Mouse (Mus musculus) Patski (cell line): ENCODE measurements around the gene Serpini1. TPM values are rescaled to one million over a fixed set of nuclear protein-coding genes. Genes with fewer than 3 reads are reported as not detected.
A peak's percentile ranks its signal among the peaks of the same experiment; 100 is the strongest.

Source experiments
- ATAC-seq: fragments of 100-300 bp; one replicate; pipeline ENCODE4 v1.8.0; 2021
- CTCF ChIA-PET: fragments of 350-600 bp; sonication (Branson Sonifier 250); formaldehyde crosslinking; loops from one replicate; lab custom pipeline; 2022; ENCODE audit warnings: inconsistent platforms; lab: Charles Lee
- POLR2A ChIA-PET: fragments of 350-600 bp; sonication (Branson Sonifier 250); formaldehyde crosslinking; loops from one replicate; lab custom pipeline; 2022; ENCODE audit warnings: antibody characterized with exemption, inconsistent platforms; lab: Charles Lee
- DNase-seq: peaks from one replicate; pipeline ENCODE4 v3.0.0-alpha.2; 2011; ENCODE audit warnings: low read depth, low spot score
- H3K27me3 ChIP-seq: fragments of 371-371 bp; one replicate; pipeline ENCODE4 v1.5.1; 2021
- CTCF ChIP-seq: fragments of 100-300 bp; IDR thresholded peaks from one replicate; pipeline ENCODE4 v1.5.1; 2021
- in situ Hi-C: fragments of 300-500 bp; cut with MboI; formaldehyde crosslinking; loops from 3 replicates; pipeline ENCODE4 v1.11.1; 2018; ENCODE audit warnings: low pct_unique_long_range_greater_than_20kb, mixed read lengths
- polyA plus RNA-seq: library from polyadenylated mRNA; unstranded; gene quantifications from one replicate; pipeline ENCODE4 v1.2.3, GENCODE M21; 2021

The Serpini1 gene
- polyA plus RNA-seq, 1 experiment from 2014 or later = 4.4 TPM

GRCm38 (mm10) chr3:75556121-75556694, 1.1 kb upstream of the Serpini1 start:
- ChIA-PET CTCF (no interaction called here), POLR2A (no interaction called here)
- DNase-seq (no peak), ATAC-seq (peak; percentile 31)
- peaks cover 23% of the 10 kb centered on the region for H3K27me3 ChIP-seq
- no peak for TF ChIP-seq CTCF
- in situ Hi-C loops = no loop called here

GRCm38 (mm10) chr3:75556695-75557291, 554 bp upstream of the Serpini1 start, which contains the start of gene Pdcd10:
Gene Pdcd10 (minus strand): TSS chr3:75556856.
- in situ Hi-C loops = no loop called here
- ATAC-seq (peak; percentile 96), DNase-seq (peak; percentile 100)
- TF ChIP-seq CTCF = no peak
- ChIA-PET POLR2A (no interaction called here), CTCF (interaction anchor here (0.6 to 0.7 kb wide), 2 partner anchors 9 to 11 kb away, joined by 3 read pairs; no protein-coding TSS in a partner anchor)
- H3K27me3 ChIP-seq = peaks cover 29% of the 10 kb centered on the region

GRCm38 (mm10) chr3:75574074-75574473, 16.7 kb downstream of the Serpini1 start:
- ChIA-PET POLR2A (no interaction called here), CTCF (interaction anchor here (0.9 to 1.5 kb wide), 3 partner anchors 10 to 13 kb away, joined by 3 to 4 read pairs (median 4); no protein-coding TSS in a partner anchor)
- no peak for DNase-seq
- no peak for ATAC-seq
- no peak for TF ChIP-seq CTCF
- H3K27me3 ChIP-seq = peaks cover 49% of the 10 kb centered on the region
- in situ Hi-C loops = no loop called here

GRCm38 (mm10) chr3:75575582-75575981, 18.2 kb downstream of the Serpini1 start:
- no peak for TF ChIP-seq CTCF

GRCm38 (mm10) chr3:75579352-75579751, 22.0 kb downstream of the Serpini1 start:
- no peak for DNase-seq
- ATAC-seq = no peak
- in situ Hi-C loops = no loop called here
- TF ChIP-seq CTCF = peak; percentile 65
- POLR2A ChIA-PET = no interaction called here
- peaks cover 52% of the 10 kb centered on the region for H3K27me3 ChIP-seq
- CTCF ChIA-PET = interaction anchor here (0.8 to 1.4 kb wide), 2 partner anchors 26 to 141 kb away, joined by 3 to 4 read pairs; no protein-coding TSS in a partner anchor

More at GRCm38 (mm10) chr3:75575582-75575981, 18.2 kb downstream of the Serpini1 start:
- in situ Hi-C loops = no loop called here
- ChIA-PET CTCF (interaction anchor here (1.3 to 2.1 kb wide), 3 partner anchors 9 to 34 kb away, joined by 3 to 7 read pairs (median 4); no protein-coding TSS in a partner anchor), POLR2A (no interaction called here)
- ATAC-seq = no peak
- peaks cover 40% of the 10 kb centered on the region for H3K27me3 ChIP-seq
- DNase-seq = no peak

GRCm38 (mm10) chr3:75583293-75583692, 25.9 kb downstream of the Serpini1 start:
- DNase-seq = no peak
- ATAC-seq = no peak
- CTCF ChIA-PET = interaction anchor here (1.8 kb wide), 1 partner anchor 25 kb away, joined by 4 read pairs; no protein-coding TSS in a partner anchor
- no peak for TF ChIP-seq CTCF
- H3K27me3 ChIP-seq = peaks cover 33% of the 10 kb centered on the region
- POLR2A ChIA-PET = no interaction called here
- in situ Hi-C loops = no loop called here

- no peak for TF ChIP-seq CTCF
- CTCF ChIA-PET = interaction anchor here (1.3 to 1.8 kb wide), 3 partner anchors 9 to 23 kb away, joined by 3 to 7 read pairs (median 4); no protein-coding TSS in a partner anchor
- H3K27me3 ChIP-seq = peaks cover 30% of the 10 kb centered on the region
- POLR2A ChIA-PET = no interaction called here
- in situ Hi-C loops = no loop called here
- ATAC-seq = no peak
- DNase-seq = no peak
Measured at GRCm38 (mm10) chr3:75584898-75585297, 27.6 kb downstream of the Serpini1 start.

GRCm38 (mm10) chr3:75611019-75611418, 53.7 kb downstream of the Serpini1 start:
- in situ Hi-C loops = no loop called here
- ATAC-seq = no peak
- ChIA-PET CTCF (interaction anchor here (0.9 to 1.6 kb wide), 3 partner anchors 13 to 26 kb away, joined by 3 to 4 read pairs (median 3); no protein-coding TSS in a partner anchor), POLR2A (no interaction called here)
- no peak for TF ChIP-seq CTCF
- peaks cover 8% of the 10 kb centered on the region for H3K27me3 ChIP-seq
- DNase-seq = no peak

- DNase-seq (no peak), ATAC-seq (no peak)
- in situ Hi-C loops = no loop called here
- no peak for TF ChIP-seq CTCF
- POLR2A ChIA-PET = interaction anchor here (0.7 kb wide), 1 partner anchor 115 kb away, joined by 3 read pairs; no protein-coding TSS in a partner anchor
- H3K27me3 ChIP-seq = peaks cover 20% of the 10 kb centered on the region
- CTCF ChIA-PET = interaction anchor here (1.1 to 1.4 kb wide), 3 partner anchors 14 to 37 kb away, joined by 3 to 4 read pairs (median 4); no protein-coding TSS in a partner anchor
Measured at GRCm38 (mm10) chr3:75624627-75625026, 67.3 kb downstream of the Serpini1 start.

GRCm38 (mm10) chr3:75630988-75631615, 73.8 kb downstream of the Serpini1 start:
- in situ Hi-C loops = no loop called here
- no peaks in the 10 kb centered on the region for H3K27me3 ChIP-seq
- DNase-seq = no peak
- ChIA-PET POLR2A (no interaction called here), CTCF (interaction anchor here (1.0 kb wide), 1 partner anchor 12 kb away, joined by 3 read pairs; no protein-coding TSS in a partner anchor)
- no peak for TF ChIP-seq CTCF
- ATAC-seq = no peak
